Mouse (Mus musculus): Measurements from ENCODE around the gene Cpox. TPM values are rescaled to one million over a fixed set of nuclear protein-coding genes. Genes with fewer than 3 reads are reported as not detected.
A peak's percentile ranks its signal among the peaks of the same experiment; 100 is the strongest.

Gene Cpox
- polyA plus RNA-seq, 1 experiment from 2014 or later, result 32.0 TPM

DNA sequence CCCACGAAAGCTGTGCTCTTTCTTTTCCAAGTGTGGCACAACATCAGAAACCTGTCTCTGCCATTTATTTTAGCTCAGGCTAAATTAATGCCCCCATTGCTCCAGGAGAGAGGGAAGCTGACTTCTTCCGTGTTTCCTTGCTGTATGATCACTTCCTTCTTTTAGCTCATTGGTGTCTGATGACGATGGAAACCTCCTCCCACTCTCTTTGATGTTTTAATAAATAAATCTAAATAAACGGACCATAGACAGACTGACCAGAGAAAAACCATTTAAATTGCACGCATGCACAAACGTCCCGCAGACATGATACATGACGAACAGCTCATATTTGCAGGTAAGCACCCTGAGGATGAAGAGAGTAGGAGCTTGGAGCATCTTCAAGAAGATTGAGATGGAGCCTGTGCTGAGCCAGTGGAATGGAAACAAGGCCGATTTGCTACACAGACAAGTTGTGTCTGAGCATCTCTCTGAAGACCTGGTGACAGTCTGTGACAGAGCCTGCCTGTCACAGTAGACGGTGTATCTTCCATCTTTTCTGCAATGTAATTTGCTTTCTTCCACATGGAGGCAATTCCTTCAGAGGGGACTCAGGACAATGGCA lies 32.3 kb downstream of the Cpox start:
- Histone ChIP-seq H3K9ac (no peak overlapping the region), H3K27me3 (no peaks in the 10 kb centered on the region), H3K27ac (no peak overlapping the region), H3K9me3 (replicated peaks) (no peaks in the 10 kb centered on the region), H3K36me3 (no peaks in the 10 kb centered on the region), H3K4me1 (replicated peaks) (peaks cover 13% of the 10 kb centered on the region), H3K4me3 (no peak overlapping the region), H3K4me2 (no peak overlapping the region)
- no peak for ATAC-seq (replicated peaks; ENCODE audit: insufficient number of reproducible peaks, insufficient read depth, low FRiP score, low read depth)
- 77% methylated on average over 10 of the region's 10 CpGs for WGBS

DNA sequence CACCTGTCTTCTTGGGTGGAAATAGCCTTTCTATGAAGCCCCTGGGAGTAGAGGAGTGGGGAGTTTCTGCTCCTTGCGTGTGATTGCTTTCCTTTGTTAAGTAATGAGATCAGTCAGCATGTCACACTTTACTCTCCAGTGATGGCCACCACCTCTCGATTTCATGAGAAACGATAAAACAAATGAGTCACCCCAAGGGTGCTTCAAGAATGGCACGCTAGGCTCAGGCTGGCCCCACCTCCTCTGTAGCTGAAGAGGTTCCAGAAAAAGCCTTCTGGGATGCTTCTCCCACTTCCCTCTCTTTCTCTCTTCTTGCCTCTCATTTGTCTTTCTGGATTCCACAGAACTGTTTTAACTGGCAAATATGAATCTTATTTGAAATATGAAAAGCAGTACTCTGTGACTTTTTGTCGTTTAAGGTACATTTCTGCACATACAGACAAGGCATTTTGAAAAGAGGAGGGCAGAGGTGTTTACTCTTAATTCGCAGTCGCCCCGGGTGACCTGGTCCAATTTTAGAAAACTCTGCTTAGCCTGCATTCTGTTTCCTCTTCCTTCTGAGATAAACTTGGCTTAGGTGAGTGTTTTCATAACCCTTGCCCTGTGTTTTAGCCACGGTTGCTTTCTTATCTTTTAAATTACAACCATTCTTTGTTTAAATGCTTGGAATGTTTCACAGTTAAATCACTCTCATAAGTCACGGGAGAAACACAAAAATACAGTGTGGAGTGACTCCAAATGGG lies 33.5 kb downstream of the Cpox start:
- no peaks in the 10 kb centered on the region for H3K36me3 ChIP-seq
- no peak; the same call in 1 of the 2 replicates for ATAC-seq (replicated peaks; ENCODE audit: insufficient number of reproducible peaks, insufficient read depth, low FRiP score, low read depth)
- H3K27me3 ChIP-seq, result no peaks in the 10 kb centered on the region
- peak overlapping the region; percentile 46 for H3K4me2 ChIP-seq
- no peak overlapping the region for H3K4me3 ChIP-seq
- H3K27ac ChIP-seq, result peak overlapping the region; percentile 6; the same call in 1 of the 2 replicates
- WGBS, result 11% methylated on average over 10 of the region's 10 CpGs
- H3K4me1 ChIP-seq (replicated peaks), result peaks cover 13% of the 10 kb centered on the region
- H3K9ac ChIP-seq, result no peak overlapping the region
- no peaks in the 10 kb centered on the region for H3K9me3 ChIP-seq (replicated peaks)

DNA sequence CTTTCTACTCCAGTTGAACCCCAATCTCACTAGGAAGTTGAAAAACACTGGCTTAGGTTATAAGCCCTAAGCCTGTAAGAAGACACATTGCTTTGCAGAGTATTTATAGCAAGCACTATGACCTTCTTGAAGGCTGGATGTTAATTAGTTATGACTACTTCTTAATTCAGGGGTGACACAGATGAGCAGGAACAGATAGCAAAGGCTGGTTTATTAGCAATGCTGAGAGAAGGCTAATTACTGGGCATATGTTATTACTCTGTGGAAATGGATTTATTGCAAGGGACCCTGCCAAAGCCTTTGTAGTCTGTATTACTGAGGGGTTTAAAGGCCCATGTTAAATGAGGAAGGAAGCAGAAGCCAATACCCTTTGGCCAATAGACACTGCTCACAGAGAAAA lies 34.9 kb downstream of the Cpox start:
- Histone ChIP-seq H3K9me3 (replicated peaks) (no peaks in the 10 kb centered on the region), H3K36me3 (no peaks in the 10 kb centered on the region), H3K4me1 (replicated peaks) (peaks cover 13% of the 10 kb centered on the region), H3K4me3 (no peak overlapping the region), H3K9ac (no peak overlapping the region), H3K27ac (no peak overlapping the region), H3K27me3 (no peaks in the 10 kb centered on the region), H3K4me2 (no peak overlapping the region)
- no peak for ATAC-seq (replicated peaks; ENCODE audit: insufficient number of reproducible peaks, insufficient read depth, low FRiP score, low read depth)

DNA sequence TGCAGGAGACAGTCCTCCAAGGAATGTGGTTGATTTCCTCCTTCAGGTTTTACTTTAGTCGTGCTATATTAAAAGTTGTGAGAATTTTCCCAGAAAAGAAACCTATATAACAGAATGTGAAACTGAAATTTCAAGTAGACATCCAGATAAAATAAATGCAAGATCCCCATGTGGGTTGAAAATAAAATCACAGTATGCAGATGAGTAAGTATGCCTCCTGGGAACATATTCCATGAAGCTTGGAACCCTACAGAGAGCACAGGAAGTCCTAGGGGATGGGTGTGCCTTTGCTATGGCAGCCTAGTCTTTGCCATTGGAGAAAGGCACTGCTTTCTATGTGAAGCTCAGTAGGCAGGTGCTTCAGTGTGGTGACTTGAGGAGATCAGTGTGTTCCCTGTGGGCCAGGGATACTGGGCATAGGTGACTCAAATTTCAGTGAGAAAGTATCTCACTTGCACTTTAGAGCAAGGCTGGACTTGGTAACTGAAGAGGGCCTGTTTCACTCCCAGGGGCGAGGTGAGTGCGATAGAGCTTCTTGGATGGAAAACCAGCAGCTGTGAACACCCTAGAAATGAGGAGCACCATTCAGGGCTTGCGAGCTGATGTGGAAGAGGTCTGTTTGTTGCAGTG lies 37.3 kb downstream of the Cpox start:
- 84% methylated on average over 4 of the region's 4 CpGs for WGBS
- Histone ChIP-seq H3K4me3 (no peak overlapping the region), H3K9ac (no peak overlapping the region), H3K27me3 (no peaks in the 10 kb centered on the region), H3K36me3 (no peaks in the 10 kb centered on the region), H3K4me1 (replicated peaks) (peaks cover 13% of the 10 kb centered on the region), H3K27ac (no peak overlapping the region), H3K4me2 (no peak overlapping the region), H3K9me3 (replicated peaks) (no peaks in the 10 kb centered on the region)
- no peak for ATAC-seq (replicated peaks; ENCODE audit: insufficient number of reproducible peaks, insufficient read depth, low FRiP score, low read depth)

DNA sequence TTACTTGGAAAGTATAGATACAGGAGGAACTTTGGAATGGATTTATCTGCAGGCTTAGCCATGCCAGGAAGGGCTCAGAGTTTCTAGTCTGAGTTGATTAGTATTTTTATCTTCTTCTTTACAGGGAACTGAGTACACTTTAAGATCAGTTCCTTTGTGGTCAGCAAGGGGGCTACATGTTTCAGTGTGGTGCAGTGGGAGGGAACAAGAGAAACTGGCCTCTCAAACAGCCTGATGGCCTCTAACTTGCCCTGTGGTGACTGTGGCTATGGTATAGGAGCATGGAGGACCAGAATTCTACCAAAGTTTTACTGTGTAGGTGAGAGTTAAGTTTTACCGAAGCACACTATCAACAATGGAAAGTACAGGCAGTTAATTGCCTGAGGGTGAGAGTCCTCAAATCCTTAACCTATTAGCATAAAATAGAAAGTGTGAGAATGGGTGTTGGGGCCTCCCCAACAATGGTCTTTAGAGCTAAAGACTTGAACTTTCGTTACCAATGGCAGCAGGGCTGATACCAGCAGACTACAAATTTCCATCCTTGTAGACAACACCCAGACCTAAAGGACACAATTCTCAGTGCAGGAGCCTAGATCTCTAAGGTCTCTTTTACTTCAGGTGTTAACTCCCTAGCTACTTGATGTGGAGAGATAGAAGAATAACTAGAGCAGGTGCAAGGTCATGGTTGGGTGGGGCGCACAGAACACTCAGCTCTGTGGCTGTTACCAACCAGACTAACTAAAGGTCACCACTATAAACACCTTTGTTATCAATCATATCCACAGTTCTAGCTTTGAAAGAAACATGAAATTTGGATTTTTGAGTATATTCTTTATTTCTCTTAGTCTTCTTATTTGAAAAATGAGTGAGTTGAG lies 38.7 kb downstream of the Cpox start:
- 76% methylated on average over 3 of the region's 3 CpGs for WGBS
- no peak for ATAC-seq (replicated peaks; ENCODE audit: insufficient number of reproducible peaks, insufficient read depth, low FRiP score, low read depth)
- Histone ChIP-seq H3K9me3 (replicated peaks) (no peaks in the 10 kb centered on the region), H3K4me1 (replicated peaks) (peaks cover 4% of the 10 kb centered on the region), H3K36me3 (no peaks in the 10 kb centered on the region), H3K4me2 (no peak overlapping the region), H3K4me3 (no peak overlapping the region), H3K9ac (no peak overlapping the region), H3K27me3 (no peaks in the 10 kb centered on the region), H3K27ac (no peak overlapping the region)

DNA sequence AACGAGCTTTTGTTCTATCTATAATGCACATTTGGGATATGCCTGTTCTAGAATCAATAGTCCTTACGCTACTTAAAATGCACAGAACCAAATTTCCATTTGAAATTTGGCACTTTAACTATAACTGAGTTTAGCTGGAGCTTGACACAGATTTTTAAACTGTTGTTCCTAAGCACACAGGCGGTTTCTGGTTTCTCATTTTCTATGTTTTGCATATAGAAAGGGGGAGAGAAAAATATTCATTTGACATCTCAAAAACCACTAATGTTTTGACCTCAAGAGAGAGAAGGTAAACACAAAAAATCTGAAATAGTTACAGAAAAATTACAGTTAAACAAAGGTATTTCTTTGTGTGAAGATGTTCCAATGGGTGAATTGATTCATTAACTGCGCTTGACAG lies 39.4 kb downstream of the Cpox start:
- ATAC-seq (replicated peaks; ENCODE audit: insufficient number of reproducible peaks, insufficient read depth, low FRiP score, low read depth), result no peak
- WGBS, result 75% methylated on average over 4 of the region's 4 CpGs
- H3K9me3 ChIP-seq (replicated peaks), result no peaks in the 10 kb centered on the region
- no peak overlapping the region for H3K9ac ChIP-seq
- no peak overlapping the region for H3K4me3 ChIP-seq
- H3K36me3 ChIP-seq, result no peaks in the 10 kb centered on the region
- no peaks in the 10 kb centered on the region for H3K27me3 ChIP-seq
- no peak overlapping the region for H3K4me2 ChIP-seq
- H3K27ac ChIP-seq, result no peak overlapping the region
- no peaks in the 10 kb centered on the region for H3K4me1 ChIP-seq (replicated peaks)

DNA sequence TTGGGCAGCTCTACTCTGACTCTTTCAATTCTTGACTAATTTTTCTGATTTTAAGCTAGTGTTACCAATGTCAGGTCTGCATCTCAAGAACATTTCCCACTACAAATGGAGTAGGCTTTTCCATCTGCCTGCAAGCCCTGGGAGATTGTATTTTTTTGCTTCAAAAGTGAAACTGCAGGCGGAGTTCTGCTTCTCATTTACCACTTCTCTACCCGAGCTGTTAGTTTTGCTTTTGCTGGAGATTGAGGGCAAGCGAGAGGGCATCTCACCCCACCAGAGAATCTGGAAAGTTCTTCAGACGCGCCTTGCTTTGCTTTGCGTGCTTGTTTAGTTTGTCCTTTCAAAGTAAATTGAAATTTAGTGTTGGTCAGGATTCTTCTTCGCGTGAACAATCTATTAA lies 42.1 kb downstream of the Cpox start:
- WGBS, result 68% methylated on average over 8 of the region's 8 CpGs
- Histone ChIP-seq H3K27me3 (no peaks in the 10 kb centered on the region), H3K4me2 (0 out of 2 replicates have a peak overlapping the region, but pooled peaks have one; percentile 8), H3K36me3 (no peaks in the 10 kb centered on the region), H3K9me3 (replicated peaks) (no peaks in the 10 kb centered on the region), H3K9ac (no peak overlapping the region), H3K4me3 (no peak overlapping the region), H3K27ac (no peak overlapping the region), H3K4me1 (replicated peaks) (no peaks in the 10 kb centered on the region)
- no peak for ATAC-seq (replicated peaks; ENCODE audit: insufficient number of reproducible peaks, insufficient read depth, low FRiP score, low read depth)

DNA sequence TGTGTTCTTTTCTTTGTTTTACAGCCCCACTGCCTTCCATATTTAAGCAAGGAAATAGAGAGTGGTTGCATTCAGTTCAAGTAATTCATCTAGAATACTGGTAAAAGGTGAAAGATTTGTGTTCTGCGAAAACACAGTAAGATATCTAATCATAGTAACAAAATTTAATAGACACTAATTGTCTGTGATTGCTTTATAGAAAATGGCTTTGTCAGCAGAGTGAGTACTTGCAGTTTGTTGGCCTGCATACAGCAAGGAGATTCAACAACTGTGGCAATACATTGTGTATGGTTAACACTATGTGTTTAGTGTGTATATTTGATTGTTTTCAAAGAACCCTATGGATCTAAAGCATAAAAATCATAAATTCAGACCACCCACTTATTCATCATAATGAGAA lies 43.0 kb downstream of the Cpox start:
- no peak overlapping the region for H3K27ac ChIP-seq
- WGBS, result 86% methylated on average over 1 of the region's 1 CpGs
- no peak for ATAC-seq (replicated peaks; ENCODE audit: insufficient number of reproducible peaks, insufficient read depth, low FRiP score, low read depth)
- no peak overlapping the region for H3K4me3 ChIP-seq
- no peaks in the 10 kb centered on the region for H3K36me3 ChIP-seq
- H3K9me3 ChIP-seq (replicated peaks), result no peaks in the 10 kb centered on the region
- no peaks in the 10 kb centered on the region for H3K27me3 ChIP-seq
- no peaks in the 10 kb centered on the region for H3K4me1 ChIP-seq (replicated peaks)
- H3K9ac ChIP-seq, result no peak overlapping the region
- H3K4me2 ChIP-seq, result no peak overlapping the region

DNA sequence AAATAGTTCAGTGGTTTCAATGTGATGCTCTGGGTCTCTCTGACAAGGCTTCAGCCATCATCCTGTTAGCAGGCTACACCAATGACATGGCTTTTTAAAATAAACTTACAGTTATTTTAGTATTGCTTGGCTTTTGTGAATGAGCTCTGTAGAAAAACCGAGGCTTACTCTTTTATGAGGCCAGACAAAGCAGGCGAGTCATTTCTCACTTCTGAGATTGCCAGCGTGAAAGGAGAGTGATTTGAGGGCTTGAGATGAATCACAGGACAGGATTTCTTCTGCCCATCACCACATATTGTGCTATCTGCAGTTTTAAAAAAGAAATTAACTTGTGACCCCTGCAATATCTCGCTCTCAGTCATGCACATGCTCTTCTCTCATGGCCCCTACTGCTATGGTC lies 44.9 kb downstream of the Cpox start:
- no peaks in the 10 kb centered on the region for H3K36me3 ChIP-seq
- no peaks in the 10 kb centered on the region for H3K9me3 ChIP-seq (replicated peaks)
- no peaks in the 10 kb centered on the region for H3K27me3 ChIP-seq
- no peak for ATAC-seq (replicated peaks; ENCODE audit: insufficient number of reproducible peaks, insufficient read depth, low FRiP score, low read depth)
- H3K4me1 ChIP-seq (replicated peaks), result no peaks in the 10 kb centered on the region
- no peak overlapping the region for H3K4me3 ChIP-seq
- WGBS, result 46% methylated on average over 4 of the region's 4 CpGs
- H3K27ac ChIP-seq, result no peak overlapping the region
- H3K4me2 ChIP-seq, result no peak overlapping the region
- H3K9ac ChIP-seq, result no peak overlapping the region

DNA sequence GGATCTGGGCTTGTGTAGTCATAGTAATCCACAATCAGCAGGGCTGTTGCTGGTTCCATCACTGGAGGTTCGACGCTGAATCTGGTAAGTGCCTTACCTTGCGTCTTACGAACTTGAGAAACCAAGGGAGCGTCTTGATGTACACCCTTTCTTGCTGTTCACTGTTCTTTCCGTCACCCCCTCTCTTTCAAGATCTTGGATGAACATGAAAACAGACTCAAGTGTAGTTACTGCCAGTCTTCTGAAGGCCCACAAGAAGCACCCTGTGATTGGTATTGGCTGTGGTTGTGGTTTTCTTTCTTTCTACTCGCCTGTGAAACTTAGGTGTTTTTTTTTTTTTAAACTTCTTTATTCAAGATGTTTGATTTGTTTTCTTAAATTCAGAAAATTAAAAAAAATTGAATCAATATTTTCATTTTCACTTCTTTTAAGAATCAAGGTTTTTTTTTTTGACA lies 48.6 kb downstream of the Cpox start, which contains the start of gene Gpr15:
Gene Gpr15 (minus strand): TSS at position 405 of the 455 bp plus-strand sequence.
- H3K27me3 ChIP-seq, result no peaks in the 10 kb centered on the region
- H3K9me3 ChIP-seq (replicated peaks), result no peaks in the 10 kb centered on the region
- H3K4me2 ChIP-seq, result no peak within 1 kb of the TSS
- H3K9ac ChIP-seq, result no peak within 1 kb of the TSS
- no peaks in the 10 kb centered on the region for H3K4me1 ChIP-seq (replicated peaks)
- WGBS, result 86% methylated on average over 7 of the region's 7 CpGs
- no peak within 1 kb of the TSS for H3K4me3 ChIP-seq
- H3K27ac ChIP-seq, result no peak within 1 kb of the TSS
- ATAC-seq (replicated peaks; ENCODE audit: insufficient number of reproducible peaks, insufficient read depth, low FRiP score, low read depth), result no peak
- H3K36me3 ChIP-seq, result no peaks in the 10 kb centered on the region

DNA sequence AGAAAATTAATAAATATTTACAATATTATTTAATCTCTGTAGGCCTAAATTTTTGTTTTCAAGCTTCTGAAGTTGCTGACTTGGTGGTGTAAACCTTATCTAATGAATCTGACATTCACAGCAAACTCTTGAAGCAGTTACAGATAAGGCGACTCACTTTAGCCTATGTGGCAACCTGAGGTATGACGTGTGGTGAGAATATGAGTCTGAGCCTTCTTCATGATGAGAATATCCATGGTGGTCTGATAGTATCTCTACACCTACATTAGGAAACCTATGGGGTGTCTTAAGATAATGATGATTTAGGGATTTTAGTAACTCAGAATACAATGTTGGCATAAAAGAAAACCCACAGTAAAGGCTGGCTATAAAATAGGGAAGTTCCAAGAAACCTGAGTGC lies 52.2 kb downstream of the Cpox start:
- H3K9me3 ChIP-seq (replicated peaks), result no peaks in the 10 kb centered on the region
- no peak for ATAC-seq (replicated peaks; ENCODE audit: insufficient number of reproducible peaks, insufficient read depth, low FRiP score, low read depth)
- H3K36me3 ChIP-seq, result no peaks in the 10 kb centered on the region
- H3K27ac ChIP-seq, result no peak overlapping the region
- no peaks in the 10 kb centered on the region for H3K27me3 ChIP-seq
- H3K4me2 ChIP-seq, result no peak overlapping the region
- H3K4me3 ChIP-seq, result no peak overlapping the region
- no peaks in the 10 kb centered on the region for H3K4me1 ChIP-seq (replicated peaks)
- 61% methylated on average over 2 of the region's 2 CpGs for WGBS
- no peak overlapping the region for H3K9ac ChIP-seq

Data from heart, embryonic 15.5 days (tissue).